Mouse (Mus musculus) CH12.LX (cell line): ENCODE measurements at regions not wholly inside any gene's neighbourhood (a gene's known extent, or its start where the extent isn't known, plus 50 kb on each side); places are given as distances from the start of the nearest gene placed in this dataset.

Experiments
- CTCF ChIP-seq, 2 experiments: IDR thresholded peaks in 1 of 2; conservative IDR thresholded peaks in 1 of 2; 2 replicates each; pipeline ENCODE4 v1.5.1; 2011 to 2012; ENCODE audit warnings: low read depth in 2 of 2, low read length in 2 of 2, improper control_type of control experiment in 1 of 2, inconsistent platforms in 1 of 2, mild to moderate bottlenecking in 1 of 2, moderate library complexity in 1 of 2
- E2F4 ChIP-seq: IDR thresholded peaks from 2 replicates; pipeline ENCODE4 v1.6.1; 2011; ENCODE audit warnings: low read depth, low read length, improper control_type of control experiment; ENCODE audit not compliant: insufficient replicate concordance
- EP300 ChIP-seq: IDR thresholded peaks from 2 replicates; pipeline ENCODE4 v1.6.1; 2011; ENCODE audit warnings: low read length, improper control_type of control experiment
- ETS1 ChIP-seq: conservative IDR thresholded peaks from 2 replicates; pipeline ENCODE4 v1.6.1; 2012; ENCODE audit warnings: low read depth, mild to moderate bottlenecking, inconsistent platforms, low read length, improper control_type of control experiment, moderate library complexity
- POLR2A ChIP-seq: IDR thresholded peaks from 2 replicates; pipeline ENCODE4 v1.6.1; 2011; ENCODE audit warnings: low read depth, mild to moderate bottlenecking, improper control_type of control experiment, low read length

- TF ChIP-seq CTCF (conservative IDR thresholded peaks at IDR 0.05 in 1 of 2, IDR thresholded peaks at IDR 0.05 in 1 of 2; ENCODE audit: low read depth in 2 of 2, low read length in 2 of 2) (no peak), ETS1 (no peak), EP300 (no peak), E2F4 (no peak), POLR2A (no peak)
Observed at GRCm38 (mm10) chr13:102094193-102094592, 326.2 kb upstream of the Pik3r1 start.
